ENCODE assay signal across 8 mouse cellular contexts in the genomic region with DNA sequence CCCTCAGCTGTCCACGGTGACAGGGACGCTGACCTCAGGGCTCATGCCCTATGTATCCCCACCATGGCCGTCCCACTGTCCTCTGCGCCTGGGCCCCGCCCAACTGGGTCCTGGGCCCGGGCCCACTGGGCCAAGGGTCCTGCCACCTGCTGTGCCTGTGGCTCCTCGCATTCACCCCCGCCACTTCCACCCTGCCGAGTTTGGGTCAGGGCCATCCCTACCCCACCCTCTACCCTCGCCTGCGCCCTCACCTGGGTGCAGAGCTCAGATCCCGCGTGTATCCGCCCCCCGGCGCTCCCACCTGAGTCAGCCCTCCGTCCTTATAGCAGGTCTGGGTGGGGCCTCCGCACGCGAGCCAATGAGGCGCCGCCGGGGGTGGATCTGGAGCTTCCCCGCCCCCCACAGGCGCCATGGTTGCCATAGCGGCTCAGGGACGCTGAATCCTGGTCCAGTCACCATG. TPM values are rescaled to one million over a fixed set of nuclear protein-coding genes. Genes with fewer than 3 reads are reported as not detected.
DNase-seq lines count a peak whose midpoint lies in the region; ATAC-seq lines count a peak whose summit lies in the region.

A gene (minus strand): TSS at position 346 of the 460 bp plus-strand sequence.

- no peaks in the 10 kb centered on the region for H3K36me3 ChIP-seq in hindbrain, embryonic 15.5 days
- H3K36me3 ChIP-seq in midbrain, embryonic 14.5 days (ENCODE audit: control insufficient read depth, insufficient read depth, low read length): no peaks in the 10 kb centered on the region

- no peak within 1 kb of the TSS for H3K27ac ChIP-seq in hindbrain, embryonic 15.5 days (replicated peaks)
- H3K27ac ChIP-seq in midbrain, embryonic 14.5 days (replicated peaks; ENCODE audit: low read depth, low read length): no peak within 1 kb of the TSS

- peak within 1 kb of the TSS; percentile 35 for H3K4me3 ChIP-seq in hindbrain, embryonic 15.5 days
- H3K4me3 ChIP-seq in midbrain, embryonic 14.5 days (replicated peaks; ENCODE audit: low read depth, low read length): peak within 1 kb of the TSS; percentile 24; the same call in 1 of the 2 replicates

- H3K4me2 ChIP-seq in hindbrain, embryonic 15.5 days: peak within 1 kb of the TSS; percentile 68
- H3K4me2 ChIP-seq in midbrain, embryonic 14.5 days (ENCODE audit: low read length): peak within 1 kb of the TSS; percentile 51

- 0 out of 2 replicates have a peak within 1 kb of the TSS, but pooled peaks have one; percentile 26 for H3K9ac ChIP-seq in hindbrain, embryonic 15.5 days
- H3K9ac ChIP-seq in midbrain, embryonic 14.5 days (replicated peaks; ENCODE audit: low read length): peak within 1 kb of the TSS; percentile 36; the same call in 1 of the 2 replicates

- peak; percentile 49 to 68 for DNase-seq in layer of hippocampus, postnatal 10 days (ENCODE audit: low spot score in 2 of 2)
- DNase-seq in layer of hippocampus, adult 9-11 months: no peak
- DNase-seq in cerebellum, postnatal 25 days: peak; percentile 49 to 75
- peak in 1 of 2 experiments; percentile 59 for DNase-seq in gastrocnemius, postnatal 36 days
- DNase-seq in liver: peak; percentile 67
- peak; percentile 65 for DNase-seq in midbrain, embryonic 14.5 days

- peaks cover 19% of the 10 kb centered on the region for H3K4me1 ChIP-seq in hindbrain, embryonic 15.5 days (replicated peaks)
- H3K4me1 ChIP-seq in midbrain, embryonic 14.5 days (ENCODE audit: control insufficient read depth, insufficient read depth, low read length): peaks cover 4% of the 10 kb centered on the region; the same call in 1 of the 2 replicates

- ATAC-seq in hindbrain, embryonic 15.5 days (ENCODE audit: low FRiP score, low read depth): peak; percentile 66
- ATAC-seq in midbrain, embryonic 14.5 days (ENCODE audit: low FRiP score, low TSS enrichment): 0 out of 2 replicates have a peak, but pooled peaks have one; percentile 15
- no peak for ATAC-seq in activated CD4-positive, CD25-positive, alpha-beta regulatory T cell, adult 4 months

- H3K9me3 ChIP-seq in hindbrain, embryonic 15.5 days: 0 out of 2 replicates have a peak, but pooled peaks cover 3% of the 10 kb centered on the region
- H3K9me3 ChIP-seq in midbrain, embryonic 14.5 days (ENCODE audit: control insufficient read depth, low read length): peaks cover 2% of the 10 kb centered on the region

- H3K27me3 ChIP-seq in hindbrain, embryonic 15.5 days: peaks cover 49% of the 10 kb centered on the region
- peaks cover 40% of the 10 kb centered on the region for H3K27me3 ChIP-seq in midbrain, embryonic 14.5 days (ENCODE audit: control insufficient read depth, insufficient read depth, low read length)

- 3% methylated on average over 27 of the region's 27 CpGs for WGBS in hindbrain, embryonic 15.5 days
- 1% methylated on average over 27 of the region's 27 CpGs for WGBS in midbrain, embryonic 14.5 days

- intact Hi-C loops in gastrocnemius, postnatal 36 days (cut with DNase I): no loop called here

RNA-seq across cellular contexts. Expression of the gene that starts here (rescaled TPM):
- total RNA-seq in layer of hippocampus, postnatal 10 days (2021): 1 to 10 TPM; 1.0 to 1.7 TPM
- 10 to 100 TPM; 26.5 to 43.5 TPM for total RNA-seq in gastrocnemius, postnatal 36 days (2021)
- polyA plus RNA-seq in hindbrain, embryonic 15.5 days (2015; fragmentation: Nextera tagmentation; extraction: Ambion mirVana): 1.7 and 2.5 TPM in 2 replicates
- polyA plus RNA-seq in midbrain, embryonic 14.5 days (2014; fragmentation: Nextera tagmentation; extraction: Ambion mirVana): 0.55 and 1.0 TPM in 2 replicates
- polyA plus RNA-seq in activated CD4-positive, CD25-positive, alpha-beta regulatory T cell, adult 4 months (2017; shearing (Covaris generic)): not detected

Comparison
In these comparisons a context has a peak if more than half of its experiments do, and no peak if none do; other contexts are left out.
1. RNA of the gene that starts here (total RNA-seq): 26.5 to 43.5 TPM in gastrocnemius, postnatal 36 days; 1.0 to 1.7 TPM in layer of hippocampus, postnatal 10 days; every median in the first group is over 10 times any median in the second.